Mouse (Mus musculus): Measurements from ENCODE around the gene Dars2.

- no peak for TF ChIP-seq TBP (IDR thresholded peaks at IDR 0.05; ENCODE audit: low read depth, low read length)
- no peak for TF ChIP-seq ELF1 (IDR thresholded peaks at IDR 0.05; ENCODE audit: low read depth, low read length)
- TF ChIP-seq CTCF (IDR thresholded peaks at IDR 0.05 in 2 of 3, conservative IDR thresholded peaks at IDR 0.05 in 1 of 3; ENCODE audit: control insufficient read depth in 1 of 3, insufficient read depth in 1 of 3, low read depth in 2 of 3, low read length in 3 of 3, poor library complexity in 1 of 3, severe bottlenecking in 1 of 3), result no peak
- no peak for TF ChIP-seq POLR2A (IDR thresholded peaks at IDR 0.05; ENCODE audit: control insufficient read depth in 1 of 2, insufficient read depth in 1 of 2, low read depth in 1 of 2, low read length in 2 of 2, poor library complexity in 1 of 2)
These were observed 33.4 kb upstream of the Dars2 start for GRCm38 (mm10) chr1:161103842-161104241.
